Mouse (Mus musculus): ENCODE results near the gene Hmg20b. TPM values are rescaled to one million over a fixed set of nuclear protein-coding genes. Genes with fewer than 3 reads are reported as not detected.

The Hmg20b gene
- total and polyA plus RNA-seq, 2 experiments from 2014 or later, result 20.8 to 36.8 TPM

GRCm38 (mm10) chr10:81356352-81356990 is 6.2 kb upstream of the Hmg20b start:
- TF ChIP-seq CTCF (IDR thresholded peaks at IDR 0.05; ENCODE audit: low read depth), result no peak
- H3K9ac ChIP-seq (replicated peaks; ENCODE audit: low read length), result 0 out of 2 replicates have a peak overlapping the region, but pooled peaks have one; percentile 21
- no peak overlapping the region for H3K27ac ChIP-seq
- 61% methylated on average over 12 of the region's 12 CpGs for WGBS
- H3K4me2 ChIP-seq (ENCODE audit: low read depth, low read length), result peak overlapping the region; percentile 91
- H3K4me3 ChIP-seq (ENCODE audit: low read length), result no peak overlapping the region
- no peaks in the 10 kb centered on the region for H3K9me3 ChIP-seq (ENCODE audit: low read length)
- ATAC-seq, result no peak
- no peaks in the 10 kb centered on the region for H3K27me3 ChIP-seq (ENCODE audit: insufficient read depth, low read length)
- peaks cover 10% of the 10 kb centered on the region; the same call in 1 of the 2 replicates for H3K4me1 ChIP-seq (ENCODE audit: insufficient read depth, low read length)
- no peaks in the 10 kb centered on the region for H3K36me3 ChIP-seq (ENCODE audit: insufficient read depth, low read length)
- no peak for DNase-seq (ENCODE audit: low spot score)

- Histone ChIP-seq H3K9me3 (ENCODE audit: low read length) (no peaks in the 10 kb centered on the region), H3K4me1 (ENCODE audit: insufficient read depth, low read length) (peaks cover 10% of the 10 kb centered on the region; the same call in 1 of the 2 replicates), H3K4me3 (ENCODE audit: low read length) (no peak overlapping the region), H3K4me2 (ENCODE audit: low read depth, low read length) (no peak overlapping the region), H3K27ac (no peak overlapping the region), H3K36me3 (ENCODE audit: insufficient read depth, low read length) (no peaks in the 10 kb centered on the region), H3K9ac (replicated peaks; ENCODE audit: low read length) (no peak overlapping the region), H3K27me3 (ENCODE audit: insufficient read depth, low read length) (no peaks in the 10 kb centered on the region)
- WGBS, result 83% methylated on average over 4 of the region's 4 CpGs
- ATAC-seq (no peak), DNase-seq (ENCODE audit: low spot score) (no peak)
- no peak for TF ChIP-seq CTCF (IDR thresholded peaks at IDR 0.05; ENCODE audit: low read depth)
Measured at GRCm38 (mm10) chr10:81355533-81355932, 5.3 kb upstream of the Hmg20b start.

- H3K9ac ChIP-seq (replicated peaks; ENCODE audit: low read length), result no peak overlapping the region
- H3K27me3 ChIP-seq (ENCODE audit: insufficient read depth, low read length), result no peaks in the 10 kb centered on the region
- H3K9me3 ChIP-seq (ENCODE audit: low read length), result no peaks in the 10 kb centered on the region
- H3K27ac ChIP-seq, result no peak overlapping the region
- no peaks in the 10 kb centered on the region for H3K36me3 ChIP-seq (ENCODE audit: insufficient read depth, low read length)
- H3K4me3 ChIP-seq (ENCODE audit: low read length), result no peak overlapping the region
- ATAC-seq (no peak), DNase-seq (ENCODE audit: low spot score) (no peak)
- H3K4me1 ChIP-seq (ENCODE audit: insufficient read depth, low read length), result peaks cover 12% of the 10 kb centered on the region; the same call in 1 of the 2 replicates
- TF ChIP-seq CTCF (IDR thresholded peaks at IDR 0.05; ENCODE audit: low read depth), result no peak
- no peak overlapping the region for H3K4me2 ChIP-seq (ENCODE audit: low read depth, low read length)
- WGBS, result 76% methylated on average over 9 of the region's 9 CpGs
Measured at GRCm38 (mm10) chr10:81354738-81355477, 4.6 kb upstream of the Hmg20b start.

GRCm38 (mm10) chr10:81351678-81352291 is 1.5 kb upstream of the Hmg20b start:
- Histone ChIP-seq H3K27me3 (ENCODE audit: insufficient read depth, low read length) (0 out of 2 replicates have a peak, but pooled peaks cover 3% of the 10 kb centered on the region), H3K9me3 (ENCODE audit: low read length) (no peaks in the 10 kb centered on the region), H3K27ac (no peak overlapping the region), H3K36me3 (ENCODE audit: insufficient read depth, low read length) (no peaks in the 10 kb centered on the region), H3K4me3 (ENCODE audit: low read length) (no peak overlapping the region), H3K9ac (replicated peaks; ENCODE audit: low read length) (no peak overlapping the region), H3K4me2 (ENCODE audit: low read depth, low read length) (no peak overlapping the region), H3K4me1 (ENCODE audit: insufficient read depth, low read length) (peaks cover 11% of the 10 kb centered on the region)
- WGBS, result 34% methylated on average over 9 of the region's 9 CpGs
- no peak for ATAC-seq
- no peak for DNase-seq (ENCODE audit: low spot score)
- TF ChIP-seq CTCF (IDR thresholded peaks at IDR 0.05; ENCODE audit: low read depth), result no peak

DNA sequence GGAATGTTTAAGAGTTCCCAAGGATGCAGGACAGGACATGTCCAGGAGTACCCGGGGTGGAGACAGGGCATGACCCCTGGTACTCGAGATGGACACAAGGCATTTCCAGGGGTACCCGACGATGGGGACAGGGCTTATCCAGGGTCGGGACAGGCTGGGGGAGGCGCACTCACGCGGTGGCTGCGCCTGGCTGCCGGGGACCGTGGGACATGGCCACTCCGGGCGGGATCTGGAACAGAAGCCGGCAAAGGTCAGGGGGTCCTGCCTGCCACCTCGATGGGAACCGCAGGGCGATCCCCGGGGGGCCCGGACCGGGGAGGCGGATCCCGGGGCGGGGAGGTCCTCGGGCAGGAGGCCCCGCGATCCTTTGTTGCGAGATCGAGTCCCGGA is 324 bp downstream of the Hmg20b start:
- peak overlapping the region; percentile 56 for H3K9ac ChIP-seq (replicated peaks; ENCODE audit: low read length)
- no peak for TF ChIP-seq CTCF (IDR thresholded peaks at IDR 0.05; ENCODE audit: low read depth)
- WGBS, result 0% methylated on average over 25 of the region's 29 CpGs
- peak overlapping the region; percentile 58 for H3K4me3 ChIP-seq (ENCODE audit: low read length)
- H3K27me3 ChIP-seq (ENCODE audit: insufficient read depth, low read length), result 0 out of 2 replicates have a peak, but pooled peaks cover 9% of the 10 kb centered on the region
- peak overlapping the region; percentile 87 for H3K4me2 ChIP-seq (ENCODE audit: low read depth, low read length)
- peaks cover 9% of the 10 kb centered on the region for H3K4me1 ChIP-seq (ENCODE audit: insufficient read depth, low read length)
- no peaks in the 10 kb centered on the region for H3K36me3 ChIP-seq (ENCODE audit: insufficient read depth, low read length)
- no peak overlapping the region; the same call in 1 of the 2 replicates for H3K27ac ChIP-seq
- no peaks in the 10 kb centered on the region for H3K9me3 ChIP-seq (ENCODE audit: low read length)
- ATAC-seq, result peak; percentile 6; the same call in 1 of the 2 replicates
- DNase-seq (ENCODE audit: low spot score), result no peak

DNA sequence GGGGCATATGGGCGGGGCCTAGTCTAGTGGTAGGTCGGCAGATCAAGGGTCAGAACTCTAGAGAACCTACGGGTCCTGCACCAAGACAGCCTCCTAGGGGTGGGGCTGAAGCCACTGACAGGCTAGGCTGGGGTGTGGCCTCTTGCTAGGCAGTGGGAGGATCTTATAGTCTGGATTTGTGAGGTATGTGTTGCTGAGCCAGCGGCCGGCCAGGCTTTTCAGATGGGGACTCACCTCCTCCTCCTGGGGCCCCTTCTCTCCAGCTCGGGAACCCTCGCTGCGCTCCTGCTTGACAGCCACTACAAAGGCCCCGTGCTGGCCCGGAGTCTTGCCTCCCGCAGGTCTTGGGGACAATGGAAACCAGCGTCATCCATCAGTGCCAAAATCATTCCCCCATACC is 1.1 kb downstream of the Hmg20b start:
- Histone ChIP-seq H3K4me1 (ENCODE audit: insufficient read depth, low read length) (peaks cover 9% of the 10 kb centered on the region), H3K9ac (replicated peaks; ENCODE audit: low read length) (no peak overlapping the region), H3K4me2 (ENCODE audit: low read depth, low read length) (peak overlapping the region; percentile 87), H3K27me3 (ENCODE audit: insufficient read depth, low read length) (peaks cover 13% of the 10 kb centered on the region; the same call in 1 of the 2 replicates), H3K4me3 (ENCODE audit: low read length) (no peak overlapping the region), H3K36me3 (ENCODE audit: insufficient read depth, low read length) (no peaks in the 10 kb centered on the region), H3K9me3 (ENCODE audit: low read length) (no peaks in the 10 kb centered on the region), H3K27ac (no peak overlapping the region)
- WGBS, result 3% methylated on average over 12 of the region's 12 CpGs
- ATAC-seq, result no peak
- DNase-seq (ENCODE audit: low spot score), result no peak
- TF ChIP-seq CTCF (IDR thresholded peaks at IDR 0.05; ENCODE audit: low read depth), result no peak
